Mouse (Mus musculus) thymus, adult 2 months (tissue): Measurements from ENCODE around the gene Gtf2ird1. TPM values are rescaled to one million over a fixed set of nuclear protein-coding genes. Genes with fewer than 3 reads are reported as not detected.

ENCODE experiments used
- DNase-seq: peaks from one replicate; pipeline ENCODE4 v3.0.0; 2021
- H3K27ac ChIP-seq: fragments of 200-500 bp; 2 replicates; pipeline ENCODE4 v1.5.1; 2012; ENCODE audit warnings: low read length, control low read depth; ENCODE audit not compliant: control insufficient read depth, insufficient read depth
- H3K27me3 ChIP-seq: fragments of 200-500 bp; 2 replicates; pipeline ENCODE4 v1.6.1; 2012; ENCODE audit warnings: mild to moderate bottlenecking, low read length, moderate library complexity, mixed read lengths; ENCODE audit not compliant: control insufficient read depth, insufficient read depth
- H3K36me3 ChIP-seq: fragments of 200-500 bp; 2 replicates; pipeline ENCODE4 v1.6.1; 2012; ENCODE audit warnings: mild to moderate bottlenecking, low read length, moderate library complexity; ENCODE audit not compliant: control insufficient read depth, insufficient read depth
- H3K4me1 ChIP-seq: fragments of 200-500 bp; replicated peaks from 2 replicates; pipeline ENCODE4 v1.6.1; 2012; ENCODE audit warnings: low read length; ENCODE audit not compliant: control insufficient read depth, insufficient read depth
- H3K4me3 ChIP-seq: fragments of 200-500 bp; 2 replicates; pipeline ENCODE4 v1.5.1; 2012; ENCODE audit warnings: mild to moderate bottlenecking, low read length, control low read depth, moderate library complexity; ENCODE audit not compliant: control insufficient read depth, insufficient read depth
- CTCF ChIP-seq: fragments of 200-500 bp; IDR thresholded peaks from 2 replicates; pipeline ENCODE4 v1.5.1; 2012; ENCODE audit warnings: mild to moderate bottlenecking, control low read depth, low read length, moderate library complexity, borderline replicate concordance; ENCODE audit not compliant: control insufficient read depth, poor library complexity, insufficient read depth; ENCODE audit errors: extremely low read depth
- POLR2A ChIP-seq: fragments of 200-500 bp; IDR thresholded peaks from 2 replicates; pipeline ENCODE4 v1.6.1; 2012; ENCODE audit warnings: mild to moderate bottlenecking, low read length, control low read depth, moderate library complexity; ENCODE audit not compliant: control insufficient read depth, poor library complexity, insufficient read depth; ENCODE audit errors: extremely low read depth
- WGBS: fragments of 180-500 bp; shearing (Covaris S2); methylation state at CpG from one replicate; pipeline ENCODE4 v1.1.7; 2018; 5-methylcytosine and 5-hydroxymethylcytosine counted together
- polyA plus RNA-seq: library from polyadenylated mRNA; depleted of rRNA; stranded (reverse); fragments of >200 nt; gene quantifications from 2 replicates; pipeline ENCODE4 v1.2.3, GENCODE M21; 2012

The Gtf2ird1 gene
- polyA plus RNA-seq, 1 experiment = 75.6 TPM

DNA sequence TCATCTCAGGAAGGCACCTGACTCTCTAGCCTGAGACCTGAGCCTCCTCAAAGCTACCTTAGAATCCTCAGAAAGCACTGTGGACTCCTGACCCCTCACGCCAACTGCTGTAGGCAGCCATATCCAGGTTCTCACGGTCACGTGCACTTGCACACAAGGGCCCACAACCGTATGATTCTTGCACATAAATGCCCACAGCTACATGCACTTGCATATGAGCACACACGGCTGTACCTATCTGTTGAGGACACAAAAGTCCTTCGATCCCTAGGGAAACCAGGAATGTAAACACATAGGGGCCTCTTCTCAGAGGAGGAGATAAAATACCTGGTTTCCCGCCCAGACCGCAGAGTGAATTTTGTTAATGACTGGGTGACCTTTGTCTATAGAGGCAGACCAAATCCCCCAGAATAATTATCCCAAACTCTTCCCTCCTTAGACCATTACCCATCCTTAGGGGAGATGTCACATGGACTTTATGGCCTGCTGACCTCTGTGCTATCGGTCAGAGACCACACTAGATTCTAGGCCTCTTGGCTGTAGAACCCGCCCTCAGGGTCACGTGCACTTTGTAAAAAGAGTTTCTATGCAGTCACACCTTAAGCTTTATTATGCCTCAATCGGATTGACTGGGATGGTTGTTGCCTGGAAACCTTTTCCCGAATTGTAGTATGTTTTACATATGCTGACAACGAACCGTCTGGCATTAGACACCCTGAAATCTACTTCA lies 58.9 kb downstream of the Gtf2ird1 start:
- DNase-seq = no peak
- H3K27ac ChIP-seq = no peak overlapping the region
- H3K4me3 ChIP-seq = no peak overlapping the region
- no peak for TF ChIP-seq POLR2A
- no peak for TF ChIP-seq CTCF
- 97% methylated on average over 15 of the region's 15 CpGs for WGBS
- no peaks in the 10 kb centered on the region for H3K27me3 ChIP-seq
- H3K36me3 ChIP-seq = peaks cover 19% of the 10 kb centered on the region
- peaks cover 22% of the 10 kb centered on the region for H3K4me1 ChIP-seq

DNA sequence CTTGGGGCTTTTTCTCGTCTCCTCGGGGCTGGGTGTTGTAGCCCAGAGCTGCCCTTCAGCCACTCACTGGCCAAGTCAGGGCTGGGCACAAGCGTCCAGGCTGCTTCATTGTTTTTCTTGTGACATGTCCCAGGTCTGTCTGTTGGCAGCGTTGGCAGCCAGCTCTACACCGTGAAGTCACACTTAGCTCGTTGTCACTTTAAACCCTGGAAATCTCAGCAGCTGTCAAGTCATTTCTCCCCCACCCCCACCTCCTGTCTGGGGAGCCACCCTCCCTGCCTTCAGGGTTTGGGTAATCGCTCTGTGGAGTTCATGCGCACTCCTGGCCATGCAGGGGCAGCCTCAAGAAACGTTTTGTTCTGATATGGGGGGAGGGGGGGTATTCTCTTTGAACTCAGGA lies 60.0 kb downstream of the Gtf2ird1 start:
- TF ChIP-seq CTCF (no peak), POLR2A (no peak)
- 79% methylated on average over 9 of the region's 9 CpGs for WGBS
- peaks cover 8% of the 10 kb centered on the region; the same call in 1 of the 2 replicates for H3K36me3 ChIP-seq
- no peak overlapping the region for H3K4me3 ChIP-seq
- H3K27me3 ChIP-seq = no peaks in the 10 kb centered on the region
- H3K27ac ChIP-seq = no peak overlapping the region
- no peak for DNase-seq
- H3K4me1 ChIP-seq = peaks cover 22% of the 10 kb centered on the region

DNA sequence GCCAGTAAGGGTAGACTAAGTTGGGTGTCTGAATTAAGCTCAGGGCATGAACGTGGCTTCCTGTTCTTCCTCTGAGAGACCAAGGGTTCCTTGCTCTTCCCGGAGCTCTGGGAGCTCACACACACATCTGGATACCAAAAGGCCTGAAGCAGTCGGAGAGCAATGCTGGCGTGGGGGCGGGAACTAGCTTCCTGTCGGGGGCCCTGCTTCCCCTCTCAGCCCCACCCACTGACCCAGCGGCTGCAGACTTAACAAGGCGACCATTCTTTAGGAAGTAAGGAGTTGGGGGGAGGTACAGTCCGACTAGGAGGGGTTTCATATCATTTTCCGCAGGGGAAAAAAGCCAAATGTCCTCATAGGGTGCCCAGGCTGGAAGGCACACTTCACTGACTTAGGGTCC lies 61.9 kb downstream of the Gtf2ird1 start:
- Histone ChIP-seq H3K27me3 (no peaks in the 10 kb centered on the region), H3K4me1 (peaks cover 22% of the 10 kb centered on the region), H3K27ac (peak overlapping the region; percentile 12; the same call in 1 of the 2 replicates), H3K4me3 (no peak overlapping the region), H3K36me3 (peaks cover 12% of the 10 kb centered on the region)
- 5% methylated on average over 10 of the region's 10 CpGs for WGBS
- TF ChIP-seq CTCF (no peak), POLR2A (no peak)
- peak; percentile 64 for DNase-seq

DNA sequence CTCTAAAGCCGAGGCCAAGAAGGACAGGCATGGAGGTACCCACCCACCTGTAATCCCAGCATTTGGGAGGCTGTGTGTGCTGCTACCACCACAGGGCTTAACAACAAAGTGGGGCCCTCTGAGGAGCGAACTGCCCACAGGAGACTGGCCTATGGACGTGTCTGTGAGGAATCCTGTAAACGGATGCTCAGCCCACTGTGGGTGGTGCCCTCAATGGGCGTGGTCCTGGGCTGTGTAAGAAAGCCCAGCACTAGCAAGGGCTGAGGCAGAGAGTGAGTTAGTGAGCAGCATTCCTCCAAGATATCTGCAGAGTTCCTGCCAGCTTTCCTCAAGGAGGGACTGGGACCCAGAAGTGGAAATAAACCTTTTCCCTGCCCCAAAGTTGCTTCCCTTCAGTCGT lies 62.9 kb downstream of the Gtf2ird1 start:
- no peaks in the 10 kb centered on the region for H3K27me3 ChIP-seq
- 82% methylated on average over 6 of the region's 6 CpGs for WGBS
- H3K4me3 ChIP-seq = no peak overlapping the region
- peaks cover 22% of the 10 kb centered on the region for H3K4me1 ChIP-seq
- no peak for TF ChIP-seq POLR2A
- no peak for TF ChIP-seq CTCF
- H3K36me3 ChIP-seq = peaks cover 14% of the 10 kb centered on the region
- no peak for DNase-seq
- no peak overlapping the region for H3K27ac ChIP-seq

DNA sequence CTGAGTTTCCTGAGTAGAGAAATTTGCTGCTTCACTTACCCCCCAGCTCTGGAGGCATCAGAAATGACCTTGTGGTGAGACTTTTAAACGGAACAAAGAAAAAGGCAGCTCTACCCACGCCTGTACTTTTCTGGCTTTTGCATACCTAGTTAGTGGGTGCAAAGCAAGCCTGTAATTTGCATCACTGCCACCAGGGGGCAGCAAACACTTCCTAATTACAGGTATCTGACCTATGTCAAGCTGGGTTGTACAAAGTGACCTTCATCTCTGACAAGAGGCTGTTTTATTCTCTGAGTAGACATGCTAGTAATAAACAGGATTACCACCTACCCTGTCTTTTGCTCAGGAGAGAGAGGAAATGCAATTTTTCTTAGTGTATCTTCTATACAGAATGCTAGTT lies 71.4 kb downstream of the Gtf2ird1 start:
- peak; percentile 85 for DNase-seq
- no peak for TF ChIP-seq POLR2A
- no peak for TF ChIP-seq CTCF
- Histone ChIP-seq H3K27ac (no peak overlapping the region), H3K4me3 (no peak overlapping the region), H3K36me3 (peaks cover 36% of the 10 kb centered on the region), H3K27me3 (no peaks in the 10 kb centered on the region), H3K4me1 (0 out of 2 replicates have a peak, but pooled peaks cover 3% of the 10 kb centered on the region)
- WGBS = 62% methylated on average over 2 of the region's 2 CpGs

GRCm38 (mm10) chr5:134375256-134375655 lies 81.3 kb downstream of the Gtf2ird1 start:
- no peak for TF ChIP-seq CTCF
- TF ChIP-seq POLR2A = no peak
- H3K4me3 ChIP-seq = no peak overlapping the region
- peaks cover 13% of the 10 kb centered on the region; the same call in 1 of the 2 replicates for H3K36me3 ChIP-seq
- DNase-seq = no peak
- no peaks in the 10 kb centered on the region for H3K27me3 ChIP-seq
- WGBS = 92% methylated on average over 1 of the region's 1 CpGs
- peaks cover 29% of the 10 kb centered on the region for H3K4me1 ChIP-seq
- no peak overlapping the region for H3K27ac ChIP-seq

DNA sequence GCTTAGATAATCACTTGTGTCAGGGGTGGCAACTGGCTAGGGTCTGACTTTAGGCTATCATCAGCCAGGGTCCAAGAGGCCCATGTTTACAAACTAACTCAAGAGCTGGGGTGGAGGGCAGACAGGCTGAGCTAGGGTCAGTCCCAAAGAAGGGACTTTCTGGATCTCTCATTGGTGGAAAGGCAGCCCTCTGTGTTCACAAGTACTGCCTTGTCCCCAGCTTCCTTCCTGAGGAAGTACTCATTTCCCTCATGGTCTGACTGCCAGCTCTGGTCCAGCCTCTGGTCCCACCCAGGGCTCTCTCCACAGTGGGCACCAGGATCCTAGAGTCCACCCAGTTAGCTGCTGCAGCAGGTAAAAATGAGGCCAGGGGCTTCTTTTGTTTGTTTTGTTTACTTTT lies 82.0 kb downstream of the Gtf2ird1 start:
- Histone ChIP-seq H3K36me3 (peaks cover 9% of the 10 kb centered on the region; the same call in 1 of the 2 replicates), H3K4me3 (no peak overlapping the region), H3K4me1 (peaks cover 34% of the 10 kb centered on the region), H3K27ac (peak overlapping the region; percentile 53; the same call in 1 of the 2 replicates), H3K27me3 (no peaks in the 10 kb centered on the region)
- TF ChIP-seq POLR2A (no peak), CTCF (no peak)
- no peak for DNase-seq
